Mouse (Mus musculus): Measurements from ENCODE around the gene Nmrk2.
"Not testable (repeated sequence)": the region's sequence is repeated elsewhere in the genome, so short reads cannot be mapped to it uniquely, and the experiment has no call there.

The Nmrk2 gene

GRCm38 (mm10) chr10:81183805-81184204 is 18.0 kb downstream of the Nmrk2 start, which contains the start of gene 4930442H23Rik:
TSS of gene 4930442H23Rik (minus strand) at chr10:81183849.
- DNase-seq (ENCODE audit: low spot score): no peak

GRCm38 (mm10) chr10:81182336-81183333 is 19.2 kb downstream of the Nmrk2 start, which contains the start of gene Dapk3:
TSS of gene Dapk3 (plus strand) at chr10:81183005.
- DNase-seq (ENCODE audit: low spot score): peak; percentile 96

- DNase-seq (ENCODE audit: low spot score): not testable (repeated sequence)
These were observed 20.0 kb downstream of the Nmrk2 start for GRCm38 (mm10) chr10:81181860-81182259.

- DNase-seq (ENCODE audit: low spot score): no peak
These were observed 20.9 kb downstream of the Nmrk2 start for GRCm38 (mm10) chr10:81180946-81181345.

- DNase-seq (ENCODE audit: low spot score): no peak
These were observed 22.2 kb downstream of the Nmrk2 start for GRCm38 (mm10) chr10:81179451-81180342.

GRCm38 (mm10) chr10:81178927-81179326 is 22.9 kb downstream of the Nmrk2 start:
- no peak for DNase-seq (ENCODE audit: low spot score)

- DNase-seq (ENCODE audit: low spot score): peak; percentile 67
These were observed 23.7 kb downstream of the Nmrk2 start for GRCm38 (mm10) chr10:81177958-81178712.

- DNase-seq (ENCODE audit: low spot score): no peak
These were observed 24.3 kb downstream of the Nmrk2 start for GRCm38 (mm10) chr10:81177491-81177925.

- DNase-seq (ENCODE audit: low spot score): peak; percentile 98
These were observed 25.2 kb downstream of the Nmrk2 start, which contains the start of gene Eef2 for GRCm38 (mm10) chr10:81176466-81177271. TSS of gene Eef2 (plus strand) at chr10:81176631.

GRCm38 (mm10) chr10:81175936-81176465 is 25.9 kb downstream of the Nmrk2 start:
- DNase-seq (ENCODE audit: low spot score): peak; percentile 82

GRCm38 (mm10) chr10:81175345-81175701 is 26.5 kb downstream of the Nmrk2 start:
- DNase-seq (ENCODE audit: low spot score): not testable (repeated sequence)

GRCm38 (mm10) chr10:81174617-81175344 is 27.1 kb downstream of the Nmrk2 start:
- DNase-seq (ENCODE audit: low spot score): peak; percentile 85

- DNase-seq (ENCODE audit: low spot score): peak; percentile 81
These were observed 28.7 kb downstream of the Nmrk2 start for GRCm38 (mm10) chr10:81173132-81173531.

GRCm38 (mm10) chr10:81169411-81169900 is 32.4 kb downstream of the Nmrk2 start:
- DNase-seq (ENCODE audit: low spot score): not testable (repeated sequence)

GRCm38 (mm10) chr10:81168521-81169244 is 33.2 kb downstream of the Nmrk2 start:
- DNase-seq (ENCODE audit: low spot score): peak; percentile 79

- DNase-seq (ENCODE audit: low spot score): no peak
These were observed 33.8 kb downstream of the Nmrk2 start for GRCm38 (mm10) chr10:81168087-81168431.

GRCm38 (mm10) chr10:81167200-81168086 is 34.4 kb downstream of the Nmrk2 start, which contains the start of gene Pias4:
TSS of gene Pias4 (minus strand) at chr10:81167923.
- peak; percentile 100 for DNase-seq (ENCODE audit: low spot score)

GRCm38 (mm10) chr10:81165118-81165517 is 36.7 kb downstream of the Nmrk2 start:
- DNase-seq (ENCODE audit: low spot score): no peak

Data from testis, postnatal 14 days (tissue).